Mouse (Mus musculus) heart, postnatal 0 days (tissue): ENCODE data around the gene Rock2. TPM values are rescaled to one million over a fixed set of nuclear protein-coding genes. Genes with fewer than 3 reads are reported as not detected.
"Not testable (repeated sequence)": the region's sequence is repeated elsewhere in the genome, so short reads cannot be mapped to it uniquely, and the experiment has no call there.

Source experiments
- ATAC-seq: fragments of 200-750 bp; cut with Nextera tagmentation; 2 replicates; pipeline ENCODE4 v1.8.0; 2017; ENCODE audit warnings: low read depth, moderate number of reproducible peaks, moderate library complexity; ENCODE audit not compliant: insufficient read depth
- DNase-seq: peaks from one replicate; pipeline ENCODE4 v3.0.0-alpha.2; 2016; ENCODE audit warnings: low spot score
- H3K27ac ChIP-seq: fragments of 300-500 bp; sonication (generic); 2 replicates; pipeline ENCODE4 v1.5.1; 2014; ENCODE audit warnings: low read depth, mild to moderate bottlenecking
- H3K27me3 ChIP-seq: fragments of 300-500 bp; sonication (generic); 2 replicates; pipeline ENCODE4 v1.6.1; 2014; ENCODE audit warnings: low read length, mixed read lengths; ENCODE audit not compliant: control insufficient read depth, insufficient read depth
- H3K36me3 ChIP-seq: fragments of 300-500 bp; sonication (generic); replicated peaks from 2 replicates; pipeline ENCODE4 v1.6.1; 2014; ENCODE audit warnings: low read length, mixed read lengths; ENCODE audit not compliant: control insufficient read depth, insufficient read depth
- H3K4me1 ChIP-seq: fragments of 300-500 bp; sonication (generic); 2 replicates; pipeline ENCODE4 v1.6.1; 2014; ENCODE audit warnings: antibody characterized with exemption; ENCODE audit not compliant: control insufficient read depth, insufficient read depth
- H3K4me2 ChIP-seq: fragments of 300-500 bp; sonication (generic); 2 replicates; pipeline ENCODE4 v1.6.1; 2014; ENCODE audit warnings: low read depth, mild to moderate bottlenecking, low read length, moderate library complexity
- H3K4me3 ChIP-seq: fragments of 300-500 bp; sonication (generic); 2 replicates; pipeline ENCODE4 v1.5.1; 2014; ENCODE audit warnings: low read depth, low read length
- H3K9ac ChIP-seq: fragments of 300-500 bp; sonication (generic); replicated peaks from 2 replicates; pipeline ENCODE4 v1.6.1; 2014; ENCODE audit warnings: low read depth, low read length, mixed read lengths
- H3K9me3 ChIP-seq: fragments of 300-500 bp; sonication (generic); replicated peaks from 2 replicates; pipeline ENCODE4 v1.6.1; 2016; ENCODE audit warnings: low read length; ENCODE audit not compliant: control insufficient read depth
- CTCF ChIP-seq: IDR thresholded peaks from 2 replicates; pipeline ENCODE4 v1.5.1; 2016; ENCODE audit warnings: antibody characterized with exemption, control low read depth, low read depth
- EP300 ChIP-seq: IDR thresholded peaks from 2 replicates; pipeline ENCODE4 v1.6.1; 2016; ENCODE audit warnings: antibody characterized with exemption, low read depth
- WGBS: fragments of 180-500 bp; shearing (Covaris S2); extraction: QIAGEN DNeasy Blood & Tissue Kit; methylation state at CpG from one replicate; pipeline ENCODE4 v1.1.7; 2014; 5-methylcytosine and 5-hydroxymethylcytosine counted together
- polyA plus RNA-seq: library from polyadenylated mRNA; unstranded; fragments of >200 nt; fragmentation: Nextera tagmentation; extraction: Ambion mirVana; gene quantifications from 2 replicates; pipeline ENCODE4 v1.2.1, GENCODE M21; 2015
- total RNA-seq: library from RNA; depleted of rRNA; stranded (reverse); fragments of >200 nt; gene quantifications from 2 replicates; pipeline ENCODE4 v1.2.3, GENCODE M21; 2014; ENCODE audit warnings: low replicate concordance

Gene Rock2
- total and polyA plus RNA-seq, 2 experiments from 2014 or later, result 24.6 to 49.2 TPM

DNA sequence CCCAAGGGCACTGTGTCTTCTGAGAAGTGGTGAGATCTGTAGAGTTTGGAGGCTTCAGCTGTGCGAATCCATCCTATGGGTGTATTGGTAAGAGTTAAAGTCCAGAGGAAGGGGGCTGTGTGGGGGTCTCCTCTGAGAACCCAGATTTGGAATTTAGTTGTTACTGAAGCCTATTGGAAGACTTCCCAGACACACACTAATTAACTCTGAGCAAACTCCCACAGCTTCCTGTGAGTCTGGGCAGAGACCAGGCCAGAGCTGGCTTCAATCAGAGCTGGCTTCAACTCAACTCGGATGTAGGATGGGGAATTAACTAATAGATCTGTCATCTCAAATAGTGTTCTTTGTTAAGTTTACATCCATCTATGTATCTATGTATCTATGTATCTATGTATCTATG lies 121.0 kb downstream of the Rock2 start:
- Histone ChIP-seq H3K4me2 (no peak overlapping the region), H3K27me3 (no peaks in the 10 kb centered on the region), H3K4me3 (no peak overlapping the region), H3K36me3 (no peaks in the 10 kb centered on the region), H3K4me1 (no peaks in the 10 kb centered on the region), H3K9ac (no peak overlapping the region), H3K9me3 (no peaks in the 10 kb centered on the region), H3K27ac (no peak overlapping the region)
- no peak for TF ChIP-seq EP300
- no peak for TF ChIP-seq CTCF
- WGBS, result 58% methylated on average over 2 of the region's 2 CpGs
- no peak for ATAC-seq
- no peak for DNase-seq

DNA sequence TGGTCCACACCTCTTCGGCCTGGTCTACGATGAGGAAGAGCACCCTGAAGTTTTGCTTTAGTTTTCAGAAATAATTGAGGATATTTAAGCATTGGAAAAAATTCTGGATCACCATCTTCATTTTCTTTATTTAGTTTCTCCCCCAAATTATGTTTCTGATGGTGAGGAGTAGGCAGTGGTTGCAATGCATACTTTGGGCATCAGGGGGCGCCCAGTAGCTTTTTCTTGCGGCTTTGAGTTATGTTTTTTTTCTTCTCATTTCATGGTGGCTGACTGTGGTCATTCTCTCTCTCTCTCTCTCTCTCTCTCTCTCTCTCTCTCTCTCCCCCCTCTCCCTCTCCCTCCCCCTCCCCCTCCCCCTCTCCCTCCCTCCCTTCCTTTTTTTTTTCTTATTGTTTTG lies 123.8 kb downstream of the Rock2 start:
- ATAC-seq (no peak), DNase-seq (no peak)
- no peaks in the 10 kb centered on the region for H3K27me3 ChIP-seq
- H3K4me1 ChIP-seq, result no peaks in the 10 kb centered on the region
- no peak overlapping the region for H3K4me2 ChIP-seq
- no peaks in the 10 kb centered on the region for H3K36me3 ChIP-seq
- 32% methylated on average over 4 of the region's 4 CpGs for WGBS
- TF ChIP-seq EP300 (no peak), CTCF (peak; percentile 56)
- no peak overlapping the region for H3K4me3 ChIP-seq
- no peak overlapping the region for H3K9ac ChIP-seq
- H3K27ac ChIP-seq, result no peak overlapping the region
- no peaks in the 10 kb centered on the region for H3K9me3 ChIP-seq

- not testable (repeated sequence) for H3K36me3 ChIP-seq, H3K4me1 ChIP-seq, H3K27me3 ChIP-seq, H3K27ac ChIP-seq, H3K4me2 ChIP-seq, H3K9me3 ChIP-seq, DNase-seq, H3K9ac ChIP-seq, ATAC-seq, H3K4me3 ChIP-seq
- 66% methylated on average over 4 of the region's 4 CpGs for WGBS
Measured at GRCm38 (mm10) chr12:17021125-17021524, 126.4 kb downstream of the Rock2 start.

DNA sequence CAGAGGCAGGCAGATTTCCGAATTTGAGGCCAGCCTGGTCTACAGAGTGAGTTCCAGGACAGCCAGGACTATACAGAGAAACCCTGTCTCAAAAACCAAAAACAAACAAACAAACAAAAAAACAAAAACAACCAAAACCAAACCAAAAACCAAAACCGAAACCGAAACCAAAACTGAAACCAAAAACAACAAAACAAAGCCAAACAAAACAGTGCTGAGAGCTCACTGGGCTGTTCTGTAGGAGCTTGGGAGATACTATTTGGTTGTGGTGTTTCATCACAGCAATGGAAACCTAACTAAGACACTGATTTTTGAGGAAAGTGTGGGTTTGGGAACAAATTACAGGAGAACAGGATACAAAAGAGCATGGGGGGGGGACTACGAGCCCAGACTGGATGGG lies 127.5 kb downstream of the Rock2 start:
- H3K27ac ChIP-seq, result no peak overlapping the region
- no peak overlapping the region for H3K9ac ChIP-seq
- no peak for TF ChIP-seq CTCF
- TF ChIP-seq EP300, result no peak
- no peak for ATAC-seq
- H3K4me3 ChIP-seq, result no peak overlapping the region
- no peaks in the 10 kb centered on the region for H3K9me3 ChIP-seq
- no peak for DNase-seq
- no peak overlapping the region for H3K4me2 ChIP-seq
- WGBS, result 88% methylated on average over 4 of the region's 4 CpGs
- H3K27me3 ChIP-seq, result no peaks in the 10 kb centered on the region
- H3K4me1 ChIP-seq, result no peaks in the 10 kb centered on the region
- no peaks in the 10 kb centered on the region for H3K36me3 ChIP-seq

- no peak for TF ChIP-seq CTCF
- no peak for TF ChIP-seq EP300
- no peaks in the 10 kb centered on the region for H3K9me3 ChIP-seq
- H3K4me1 ChIP-seq, result no peaks in the 10 kb centered on the region
- ATAC-seq (no peak), DNase-seq (no peak)
- H3K9ac ChIP-seq, result no peak overlapping the region
- H3K4me3 ChIP-seq, result no peak overlapping the region
- H3K4me2 ChIP-seq, result no peak overlapping the region
- no peaks in the 10 kb centered on the region for H3K27me3 ChIP-seq
- H3K27ac ChIP-seq, result no peak overlapping the region
- WGBS, result 87% methylated on average over 6 of the region's 6 CpGs
- no peaks in the 10 kb centered on the region for H3K36me3 ChIP-seq
Measured at GRCm38 (mm10) chr12:17024554-17025110, 129.9 kb downstream of the Rock2 start.
